Mouse (Mus musculus) liver, postnatal 0 days (tissue): ENCODE measurements around the gene Gm20388.

ENCODE experiments used
- CTCF ChIP-seq: sonication (generic); IDR thresholded peaks from 2 replicates; pipeline ENCODE4 v1.5.1; 2016; ENCODE audit warnings: antibody characterized with exemption, low read depth
- EP300 ChIP-seq: IDR thresholded peaks from 2 replicates; pipeline ENCODE4 v1.6.1; 2016; ENCODE audit warnings: antibody characterized with exemption, low read depth, mild to moderate bottlenecking

DNA sequence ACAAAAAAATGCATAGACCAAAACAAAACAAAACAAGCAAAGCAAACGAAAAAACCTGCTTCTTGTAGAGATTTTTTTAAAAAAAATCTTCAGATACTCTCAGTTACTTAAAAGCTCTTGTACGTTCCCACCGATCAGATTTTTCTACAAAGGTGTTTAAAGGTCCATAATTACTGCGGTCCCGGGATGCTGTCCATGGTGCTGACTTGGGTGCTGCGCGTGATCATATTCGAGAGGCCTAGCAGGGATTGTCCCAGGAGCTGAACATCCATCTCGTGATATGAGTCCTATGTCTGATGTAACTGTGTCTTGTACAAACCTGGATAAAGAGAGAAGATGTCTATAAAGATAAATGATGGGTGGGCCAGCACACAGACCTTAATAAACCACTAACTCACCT lies 3927.9 kb downstream of the Gm20388 start:
- TF ChIP-seq CTCF (no peak), EP300 (no peak)
